Mouse (Mus musculus) layer of hippocampus, adult 11-12 months (tissue): Measurements from ENCODE around the gene Asb4.

ENCODE experiments used
- DNase-seq: peaks from one replicate; pipeline ENCODE4 v3.0.0; 2022; ENCODE audit warnings: low spot score

Asb4 gene

GRCm38 (mm10) chr6:5394971-5395370 is 11.8 kb downstream of the Asb4 start:
- DNase-seq, result no peak

- no peak for DNase-seq
Observed at GRCm38 (mm10) chr6:5396797-5397196, 13.6 kb downstream of the Asb4 start.

- DNase-seq, result peak; percentile 73
Observed at GRCm38 (mm10) chr6:5401394-5401793, 18.2 kb downstream of the Asb4 start.

GRCm38 (mm10) chr6:5403095-5403815 is 20.1 kb downstream of the Asb4 start:
- no peak for DNase-seq

- DNase-seq, result no peak
Observed at GRCm38 (mm10) chr6:5404016-5404415, 20.8 kb downstream of the Asb4 start.

GRCm38 (mm10) chr6:5408451-5409177 is 25.4 kb downstream of the Asb4 start:
- DNase-seq, result peak; percentile 51

- no peak for DNase-seq
Observed at GRCm38 (mm10) chr6:5409676-5410075, 26.5 kb downstream of the Asb4 start.

GRCm38 (mm10) chr6:5410697-5411391 is 27.7 kb downstream of the Asb4 start:
- DNase-seq, result peak; percentile 57

- DNase-seq, result no peak
Observed at GRCm38 (mm10) chr6:5413282-5413681, 30.1 kb downstream of the Asb4 start.

GRCm38 (mm10) chr6:5421442-5421841 is 38.3 kb downstream of the Asb4 start:
- no peak for DNase-seq

- DNase-seq, result no peak
Observed at GRCm38 (mm10) chr6:5422386-5422785, 39.2 kb downstream of the Asb4 start.

GRCm38 (mm10) chr6:5423594-5423993 is 40.4 kb downstream of the Asb4 start:
- DNase-seq, result no peak

GRCm38 (mm10) chr6:5427033-5427432 is 43.8 kb downstream of the Asb4 start:
- DNase-seq, result no peak

- DNase-seq, result no peak
Observed at GRCm38 (mm10) chr6:5429562-5429961, 46.4 kb downstream of the Asb4 start.

- no peak for DNase-seq
Observed at GRCm38 (mm10) chr6:5429982-5430550, 46.9 kb downstream of the Asb4 start.

- DNase-seq, result no peak
Observed at GRCm38 (mm10) chr6:5433887-5434286, 50.7 kb downstream of the Asb4 start.

GRCm38 (mm10) chr6:5437757-5438156 is 54.6 kb downstream of the Asb4 start:
- no peak for DNase-seq

GRCm38 (mm10) chr6:5441221-5441620 is 58.0 kb downstream of the Asb4 start:
- no peak for DNase-seq

- DNase-seq, result peak; percentile 18
Observed at GRCm38 (mm10) chr6:5442316-5443085, 59.3 kb downstream of the Asb4 start.

- peak; percentile 61 for DNase-seq
Observed at GRCm38 (mm10) chr6:5443104-5443863, 60.1 kb downstream of the Asb4 start.

GRCm38 (mm10) chr6:5444331-5444898 is 61.2 kb downstream of the Asb4 start:
- no peak for DNase-seq
